Mouse (Mus musculus) liver, embryonic 16.5 days (tissue): ENCODE results near the gene Glt28d2. TPM values are rescaled to one million over a fixed set of nuclear protein-coding genes. Genes with fewer than 3 reads are reported as not detected.

Experiments used
- ATAC-seq: fragments of 200-750 bp; cut with Nextera tagmentation; 2 replicates; pipeline ENCODE4 v1.8.0; 2017; ENCODE audit warnings: low read depth, mild to moderate bottlenecking, moderate number of reproducible peaks, moderate library complexity
- H3K27ac ChIP-seq: fragments of 300-500 bp; sonication (generic); 2 replicates; pipeline ENCODE4 v1.5.1; 2014; ENCODE audit warnings: mild to moderate bottlenecking, low read length
- H3K27me3 ChIP-seq: fragments of 300-500 bp; sonication (generic); 2 replicates; pipeline ENCODE4 v1.6.1; 2014; ENCODE audit warnings: low read depth, low read length, mixed read lengths; ENCODE audit not compliant: control insufficient read depth, insufficient read depth
- H3K36me3 ChIP-seq: fragments of 300-500 bp; sonication (generic); 2 replicates; pipeline ENCODE4 v1.6.1; 2014; ENCODE audit warnings: mild to moderate bottlenecking; ENCODE audit not compliant: control insufficient read depth, insufficient read depth
- H3K4me1 ChIP-seq: fragments of 300-500 bp; sonication (generic); 2 replicates; pipeline ENCODE4 v1.6.1; 2014; ENCODE audit warnings: low read depth, low read length, mixed read lengths; ENCODE audit not compliant: control insufficient read depth
- H3K4me2 ChIP-seq: fragments of 300-500 bp; sonication (generic); 2 replicates; pipeline ENCODE4 v1.6.1; 2014; ENCODE audit warnings: low read depth, low read length, mixed read lengths
- H3K4me3 ChIP-seq: fragments of 300-500 bp; sonication (generic); 2 replicates; pipeline ENCODE4 v1.5.1; 2014; ENCODE audit warnings: low read depth, mild to moderate bottlenecking, low read length
- H3K9ac ChIP-seq: fragments of 300-500 bp; sonication (generic); 2 replicates; pipeline ENCODE4 v1.6.1; 2014; ENCODE audit warnings: low read depth, low read length
- H3K9me3 ChIP-seq: fragments of 300-500 bp; sonication (generic); replicated peaks from 2 replicates; pipeline ENCODE4 v1.6.1; 2016; ENCODE audit warnings: low read length; ENCODE audit not compliant: control insufficient read depth
- WGBS: fragments of 180-500 bp; shearing (Covaris S2); extraction: QIAGEN DNeasy Blood & Tissue Kit; methylation state at CpG from one replicate; pipeline ENCODE4 v1.1.7; 2014; ENCODE audit not compliant: insufficient replicate concordance; 5-methylcytosine and 5-hydroxymethylcytosine counted together
- polyA plus RNA-seq: library from polyadenylated mRNA; unstranded; fragments of >200 nt; fragmentation: Nextera tagmentation; extraction: Ambion mirVana; gene quantifications from 2 replicates; pipeline ENCODE4 v1.2.1, GENCODE M21; 2015

Gene Glt28d2
- polyA plus RNA-seq, 1 experiment from 2014 or later, result 0.17 TPM

DNA sequence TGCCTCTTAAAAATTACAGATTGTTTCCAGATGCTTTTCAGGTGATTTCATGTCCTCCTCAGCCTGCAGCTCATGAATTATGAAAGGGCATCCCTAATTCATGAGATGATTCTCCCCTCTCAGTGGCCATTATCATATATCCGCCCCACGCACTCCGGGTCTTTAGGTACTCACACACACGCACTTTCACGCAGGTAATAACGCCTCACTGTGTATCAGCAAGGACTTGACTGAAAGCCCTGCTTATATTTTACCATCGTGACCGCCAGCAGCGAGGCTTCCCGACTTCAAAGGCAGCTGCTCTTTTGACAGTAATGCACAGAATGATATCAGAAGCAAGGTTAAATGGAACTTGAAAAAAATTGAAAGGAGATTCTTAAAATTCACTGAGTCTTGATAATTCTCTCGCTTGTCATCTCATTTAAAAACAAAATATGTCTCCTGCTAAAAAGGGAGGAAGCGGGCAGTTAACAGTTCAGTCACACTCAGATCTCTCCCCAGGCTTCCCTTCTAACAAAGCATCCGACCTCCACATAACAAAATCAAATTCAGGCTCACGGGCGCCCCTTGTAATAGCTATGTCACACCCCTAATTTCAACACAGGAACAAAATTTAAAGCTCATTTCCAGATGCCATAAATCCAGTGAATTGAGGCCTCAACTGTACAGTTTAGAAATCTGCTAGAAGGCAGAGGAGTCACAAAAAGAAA lies 66.3 kb downstream of the Glt28d2 start:
- Histone ChIP-seq H3K4me1 (no peaks in the 10 kb centered on the region), H3K4me2 (no peak overlapping the region), H3K36me3 (no peaks in the 10 kb centered on the region), H3K27me3 (no peaks in the 10 kb centered on the region), H3K4me3 (no peak overlapping the region), H3K9me3 (no peaks in the 10 kb centered on the region), H3K9ac (no peak overlapping the region), H3K27ac (no peak overlapping the region)
- WGBS, result 73% methylated on average over 15 of the region's 15 CpGs
- ATAC-seq, result no peak

Other genes starting within 250 kb of the Glt28d2 start
- gene Fam160a1, start 70.2 kb downstream of the Glt28d2 start, polyA plus RNA-seq, result 0.34 and 0.42 TPM in 2 replicates
- 0.06 and 0.65 TPM in 2 replicates for gene Gm37240, start within 50 bp of the Glt28d2 start, polyA plus RNA-seq
- gene Sh3d19, start 83.6 kb upstream of the Glt28d2 start, polyA plus RNA-seq, result 6.6 and 8.4 TPM in 2 replicates
- gene Prss48, start 115.0 kb upstream of the Glt28d2 start, polyA plus RNA-seq, result not detected in 2 replicates